Mouse (Mus musculus) heart, embryonic 11.5 days (tissue): ENCODE data around the gene Mdm2. TPM values are rescaled to one million over a fixed set of nuclear protein-coding genes. Genes with fewer than 3 reads are reported as not detected.

ENCODE experiments used
- ATAC-seq: fragments of 200-750 bp; cut with Nextera tagmentation; replicated peaks from 2 replicates; pipeline ENCODE4 v1.8.0; 2017; ENCODE audit warnings: moderate library complexity; ENCODE audit not compliant: insufficient number of reproducible peaks, low FRiP score, low TSS enrichment
- H3K27ac ChIP-seq: fragments of 300-500 bp; sonication (generic); 2 replicates; pipeline ENCODE4 v1.5.1; 2014; ENCODE audit warnings: mild to moderate bottlenecking, low read depth, low read length
- H3K27me3 ChIP-seq: fragments of 300-500 bp; sonication (generic); 2 replicates; pipeline ENCODE4 v1.6.1; 2014; ENCODE audit warnings: mild to moderate bottlenecking, low read length, mixed read lengths; ENCODE audit not compliant: control insufficient read depth, insufficient read depth
- H3K36me3 ChIP-seq: fragments of 300-500 bp; sonication (generic); 2 replicates; pipeline ENCODE4 v1.6.1; 2014; ENCODE audit warnings: mild to moderate bottlenecking, low read length, moderate library complexity, mixed read lengths; ENCODE audit not compliant: control insufficient read depth, insufficient read depth
- H3K4me1 ChIP-seq: fragments of 300-500 bp; sonication (generic); 2 replicates; pipeline ENCODE4 v1.6.1; 2014; ENCODE audit warnings: low read length; ENCODE audit not compliant: control insufficient read depth, insufficient read depth
- H3K4me2 ChIP-seq: fragments of 300-500 bp; sonication (generic); 2 replicates; pipeline ENCODE4 v1.6.1; 2014; ENCODE audit warnings: mild to moderate bottlenecking, moderate library complexity
- H3K4me3 ChIP-seq: fragments of 300-500 bp; sonication (generic); 2 replicates; pipeline ENCODE4 v1.5.1; 2014; ENCODE audit warnings: low read depth, low read length
- H3K9ac ChIP-seq: fragments of 300-500 bp; sonication (generic); 2 replicates; pipeline ENCODE4 v1.6.1; 2014; ENCODE audit warnings: mild to moderate bottlenecking, low read depth, low read length, moderate library complexity
- H3K9me3 ChIP-seq: fragments of 300-500 bp; sonication (generic); replicated peaks from 2 replicates; pipeline ENCODE4 v1.6.1; 2016; ENCODE audit warnings: low read length; ENCODE audit not compliant: control insufficient read depth
- WGBS: fragments of 180-500 bp; shearing (Covaris S2); extraction: QIAGEN DNeasy Blood & Tissue Kit; methylation state at CpG from one replicate; pipeline ENCODE4 v1.1.7; 2014; ENCODE audit not compliant: insufficient replicate concordance; 5-methylcytosine and 5-hydroxymethylcytosine counted together
- polyA plus RNA-seq: library from polyadenylated mRNA; unstranded; fragments of >200 nt; fragmentation: Nextera tagmentation; extraction: Ambion mirVana; gene quantifications from 2 replicates; pipeline ENCODE4 v1.2.1, GENCODE M21; 2014

Gene Mdm2
- polyA plus RNA-seq, 1 experiment from 2014 or later: 62.2 TPM

DNA sequence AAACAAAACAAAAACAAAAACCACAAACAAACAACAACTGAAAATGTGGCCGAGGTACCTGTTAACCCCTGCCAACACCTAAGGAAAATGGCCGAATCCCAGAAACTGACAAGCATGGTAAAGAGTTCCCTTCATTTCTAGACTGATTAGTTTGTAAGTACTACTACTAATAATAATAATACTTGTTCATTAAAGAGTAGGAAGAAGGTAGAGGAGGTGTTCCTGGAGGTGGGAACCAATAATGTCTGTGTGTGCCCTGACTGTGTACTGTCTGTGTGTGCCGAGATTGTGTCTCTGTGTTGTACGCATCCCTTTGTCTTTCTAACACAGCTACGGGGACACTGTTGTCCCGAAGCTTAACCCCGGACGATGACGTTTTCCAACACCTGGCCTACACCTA lies 39.3 kb downstream of the Mdm2 start:
- H3K4me2 ChIP-seq: no peak overlapping the region
- H3K4me1 ChIP-seq: 0 out of 2 replicates have a peak, but pooled peaks cover 1% of the 10 kb centered on the region
- no peaks in the 10 kb centered on the region for H3K27me3 ChIP-seq
- H3K27ac ChIP-seq: no peak overlapping the region
- H3K9ac ChIP-seq: no peak overlapping the region
- no peaks in the 10 kb centered on the region for H3K36me3 ChIP-seq
- 80% methylated on average over 9 of the region's 9 CpGs for WGBS
- no peaks in the 10 kb centered on the region for H3K9me3 ChIP-seq
- no peak for ATAC-seq
- H3K4me3 ChIP-seq: no peak overlapping the region

DNA sequence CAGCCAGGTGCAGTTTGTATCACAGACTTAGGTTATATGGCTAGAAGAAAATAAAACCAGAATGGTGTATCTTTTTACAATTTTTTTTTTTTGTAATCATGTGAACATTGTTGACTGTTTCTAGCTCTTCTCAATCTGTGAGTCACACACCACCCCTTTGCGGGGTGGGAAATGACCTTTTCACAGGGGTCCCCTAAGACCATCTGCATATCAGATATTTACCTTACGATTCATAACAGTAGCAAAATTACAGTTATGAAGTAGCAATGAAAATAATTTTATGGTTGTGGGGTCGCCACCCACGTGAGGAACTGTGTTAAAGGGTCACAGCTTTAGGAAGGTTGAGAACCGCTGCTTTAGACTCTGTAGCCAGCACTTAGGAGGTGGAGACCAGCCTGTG lies 39.8 kb downstream of the Mdm2 start:
- no peak for ATAC-seq
- Histone ChIP-seq H3K27ac (no peak overlapping the region), H3K4me2 (no peak overlapping the region), H3K9me3 (no peaks in the 10 kb centered on the region), H3K36me3 (no peaks in the 10 kb centered on the region), H3K9ac (no peak overlapping the region), H3K4me1 (no peaks in the 10 kb centered on the region), H3K4me3 (no peak overlapping the region), H3K27me3 (no peaks in the 10 kb centered on the region)
- 81% methylated on average over 5 of the region's 5 CpGs for WGBS

DNA sequence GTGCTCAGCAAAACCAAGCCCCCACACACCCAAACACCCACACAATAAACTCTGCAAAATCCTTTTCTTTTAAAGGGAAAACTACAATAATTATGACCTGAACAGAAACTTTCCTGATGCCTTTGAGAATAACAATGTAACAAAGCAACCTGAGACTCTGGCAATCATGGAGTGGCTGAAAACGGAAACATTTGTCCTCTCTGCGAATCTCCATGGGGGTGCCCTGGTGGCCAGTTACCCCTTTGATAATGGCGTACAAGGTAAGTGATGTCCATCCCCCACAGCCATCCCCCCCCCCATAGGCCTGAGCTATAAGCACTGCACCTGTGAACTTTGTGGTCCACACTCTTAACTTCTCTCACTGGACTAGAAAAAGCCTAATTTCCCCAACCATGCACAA lies 40.5 kb downstream of the Mdm2 start:
- H3K27ac ChIP-seq: no peak overlapping the region
- no peak overlapping the region for H3K4me2 ChIP-seq
- H3K9me3 ChIP-seq: no peaks in the 10 kb centered on the region
- H3K4me1 ChIP-seq: no peaks in the 10 kb centered on the region
- WGBS: 64% methylated on average over 3 of the region's 3 CpGs
- H3K9ac ChIP-seq: no peak overlapping the region
- H3K36me3 ChIP-seq: no peaks in the 10 kb centered on the region
- H3K27me3 ChIP-seq: no peaks in the 10 kb centered on the region
- no peak for ATAC-seq
- no peak overlapping the region for H3K4me3 ChIP-seq

DNA sequence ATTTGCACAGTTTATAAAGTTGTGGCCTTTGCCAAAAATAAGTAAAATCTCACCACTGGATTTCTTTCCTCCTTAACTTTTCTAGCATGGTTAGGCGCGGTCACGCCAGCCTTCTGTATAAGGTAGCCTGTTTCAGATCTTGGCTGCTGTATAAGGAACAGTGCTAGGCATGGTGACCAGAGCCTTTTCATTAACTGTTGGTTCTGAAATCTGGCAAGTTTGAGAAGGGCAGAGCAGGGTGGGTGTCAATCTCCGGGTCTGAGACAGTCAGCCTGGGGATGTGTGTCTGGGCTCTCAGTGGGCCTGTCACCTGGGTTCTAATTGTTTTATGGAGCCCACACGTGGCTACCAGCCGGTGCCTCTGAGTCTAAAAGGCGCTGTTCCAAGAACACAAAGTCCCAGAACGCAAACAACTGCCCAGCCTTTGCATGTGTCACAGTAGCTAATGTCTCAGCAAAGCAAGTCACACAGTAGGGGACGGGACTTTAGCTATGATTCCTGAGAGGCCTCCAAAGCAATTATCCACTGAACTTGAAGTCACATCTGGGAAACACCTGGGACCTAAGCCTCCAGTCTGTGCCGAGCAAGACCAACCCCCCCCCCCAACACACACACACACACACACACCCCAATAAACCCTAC lies 41.0 kb downstream of the Mdm2 start:
- Histone ChIP-seq H3K9me3 (no peaks in the 10 kb centered on the region), H3K27me3 (no peaks in the 10 kb centered on the region), H3K4me1 (no peaks in the 10 kb centered on the region), H3K4me2 (no peak overlapping the region), H3K4me3 (no peak overlapping the region), H3K9ac (no peak overlapping the region), H3K27ac (no peak overlapping the region), H3K36me3 (no peaks in the 10 kb centered on the region)
- WGBS: 79% methylated on average over 10 of the region's 10 CpGs
- no peak for ATAC-seq

DNA sequence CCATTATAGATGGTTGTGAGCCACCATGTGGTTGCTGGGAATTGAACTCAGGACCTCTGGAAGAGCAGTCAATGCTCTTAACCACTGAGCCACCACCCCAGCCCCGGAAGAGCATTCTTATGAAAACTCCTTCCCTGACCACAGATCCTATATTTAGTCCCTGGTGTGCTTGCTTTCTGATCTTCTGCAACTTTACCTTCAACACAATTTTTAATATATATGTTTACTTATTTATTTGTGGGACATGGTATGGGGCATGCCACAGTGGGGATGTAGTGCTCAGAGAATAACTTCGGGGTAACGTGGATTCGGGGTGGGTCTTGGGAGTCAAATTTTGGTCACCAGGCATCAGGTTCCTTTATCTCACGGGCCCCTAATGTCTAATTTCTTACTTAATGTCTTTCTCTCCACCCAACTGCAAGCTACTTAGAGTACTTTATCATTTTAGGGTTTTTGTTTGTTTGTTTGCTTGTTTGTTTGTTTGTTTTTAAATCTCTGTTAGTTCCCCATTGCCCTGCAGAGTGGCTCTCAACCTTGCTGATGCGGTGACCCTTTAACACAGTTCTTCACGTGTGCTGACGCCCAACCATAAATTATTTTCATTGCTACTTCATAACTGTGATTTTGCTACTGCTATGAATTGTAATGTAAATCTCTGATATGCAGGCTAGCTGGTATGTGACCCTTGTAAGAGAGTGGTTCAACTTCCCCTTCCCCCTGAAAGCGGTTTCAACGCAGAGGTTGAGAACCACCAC lies 41.8 kb downstream of the Mdm2 start:
- WGBS: 82% methylated on average over 10 of the region's 10 CpGs

DNA sequence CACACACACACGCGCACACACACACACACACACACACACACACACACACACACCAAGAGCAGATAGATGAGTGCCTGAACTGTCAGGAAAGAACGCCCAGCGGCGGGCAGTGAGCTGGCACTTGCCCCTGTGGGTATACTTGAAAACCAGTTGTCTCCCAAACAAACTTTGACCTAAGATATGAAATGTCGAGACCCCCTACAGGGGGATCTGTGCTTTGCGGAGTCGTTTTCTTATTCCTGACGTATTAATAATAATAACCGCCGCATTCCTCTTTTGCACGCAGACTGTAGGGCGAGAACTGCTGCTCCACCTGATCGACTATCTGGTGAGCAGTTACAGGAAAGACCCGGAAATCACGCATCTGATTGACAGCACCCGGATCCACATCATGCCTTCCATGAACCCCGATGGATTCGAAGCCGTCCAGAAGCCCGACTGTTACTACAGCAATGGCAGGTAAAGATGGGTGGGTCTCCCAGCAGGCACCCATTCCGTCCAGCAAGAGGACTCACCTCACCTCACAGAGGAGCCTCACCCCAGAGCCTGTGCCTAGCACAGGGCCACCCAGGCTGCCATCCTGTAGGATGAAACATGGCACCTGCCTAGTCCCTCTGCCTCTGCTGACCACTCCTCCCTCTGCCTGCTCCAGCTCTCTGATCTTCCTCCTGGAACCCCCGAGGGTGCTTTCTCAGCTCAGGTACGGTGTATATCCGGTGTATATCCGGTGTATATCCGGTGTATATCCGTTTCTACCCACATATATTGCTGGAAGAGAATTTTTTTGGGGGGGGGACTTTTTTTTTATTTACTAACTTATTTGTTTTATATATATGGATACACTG lies 42.7 kb downstream of the Mdm2 start:
- 89% methylated on average over 28 of the region's 28 CpGs for WGBS
- Histone ChIP-seq H3K27me3 (no peaks in the 10 kb centered on the region), H3K36me3 (no peaks in the 10 kb centered on the region), H3K27ac (no peak overlapping the region), H3K9ac (no peak overlapping the region), H3K4me3 (no peak overlapping the region), H3K9me3 (no peaks in the 10 kb centered on the region), H3K4me1 (no peaks in the 10 kb centered on the region), H3K4me2 (no peak overlapping the region)
- no peak for ATAC-seq

More for the DNA sequence above, 41.8 kb downstream of the Mdm2 start:
- Histone ChIP-seq H3K4me3 (no peak overlapping the region), H3K9me3 (no peaks in the 10 kb centered on the region), H3K27ac (no peak overlapping the region), H3K36me3 (no peaks in the 10 kb centered on the region), H3K9ac (no peak overlapping the region), H3K27me3 (no peaks in the 10 kb centered on the region), H3K4me1 (no peaks in the 10 kb centered on the region), H3K4me2 (no peak overlapping the region)
- no peak for ATAC-seq

DNA sequence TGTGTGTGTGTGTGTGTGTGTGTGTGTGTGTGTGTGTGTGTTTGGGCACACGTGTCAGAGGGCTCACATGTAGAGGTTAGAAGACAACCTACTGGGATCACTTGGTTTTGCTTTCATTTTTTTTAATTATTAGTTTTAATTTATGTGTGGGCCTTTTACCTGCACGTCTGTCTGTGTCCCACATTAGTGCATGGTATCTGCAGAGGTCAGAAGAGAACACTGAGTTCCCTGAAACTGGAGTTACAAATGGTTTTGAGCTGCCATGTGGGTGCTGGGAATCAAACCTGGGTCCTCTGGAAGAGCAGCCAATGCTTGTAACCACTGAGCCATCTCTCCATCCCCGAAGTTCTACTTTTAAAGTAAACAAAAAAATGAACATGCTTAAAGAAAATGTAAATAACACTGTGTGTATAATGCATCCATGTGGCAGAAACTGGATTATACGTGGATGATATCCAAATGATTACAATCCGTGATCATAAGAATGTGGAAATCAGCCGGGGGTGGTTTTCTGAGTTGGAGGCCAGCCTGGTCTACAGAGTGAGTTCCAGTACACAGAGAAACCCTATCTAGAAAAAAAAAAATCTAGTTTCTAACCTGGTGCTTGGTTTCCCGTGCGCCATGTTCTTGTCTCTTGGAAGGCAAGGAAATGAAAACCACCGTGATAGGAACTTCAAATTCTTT lies 43.5 kb downstream of the Mdm2 start:
- Histone ChIP-seq H3K36me3 (no peaks in the 10 kb centered on the region), H3K4me2 (no peak overlapping the region), H3K9me3 (no peaks in the 10 kb centered on the region), H3K4me1 (no peaks in the 10 kb centered on the region), H3K27me3 (no peaks in the 10 kb centered on the region), H3K9ac (no peak overlapping the region), H3K27ac (no peak overlapping the region), H3K4me3 (no peak overlapping the region)
- WGBS: 88% methylated on average over 9 of the region's 9 CpGs
- ATAC-seq: no peak

DNA sequence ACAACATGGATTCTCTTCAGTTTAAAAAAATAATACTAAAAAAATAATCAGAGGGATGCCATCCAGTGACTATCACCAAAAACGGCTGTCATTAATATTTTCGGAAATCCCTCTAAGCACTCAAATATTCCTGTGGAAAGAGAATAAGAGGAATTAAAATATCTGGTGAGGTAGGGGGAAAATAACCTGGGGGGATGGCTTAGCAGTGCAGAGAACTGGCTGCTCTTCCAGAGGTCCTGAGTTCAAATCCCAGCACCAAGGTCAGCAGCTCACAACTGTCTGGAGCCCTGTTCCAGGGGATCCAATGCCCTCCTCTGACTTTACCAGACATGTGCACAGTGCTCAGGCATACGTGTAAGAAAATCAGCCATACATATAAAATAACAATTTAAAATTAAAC lies 44.2 kb downstream of the Mdm2 start:
- no peaks in the 10 kb centered on the region for H3K36me3 ChIP-seq
- no peaks in the 10 kb centered on the region for H3K4me1 ChIP-seq
- no peak overlapping the region for H3K4me2 ChIP-seq
- no peaks in the 10 kb centered on the region for H3K9me3 ChIP-seq
- 80% methylated on average over 3 of the region's 3 CpGs for WGBS
- no peak overlapping the region for H3K4me3 ChIP-seq
- H3K27ac ChIP-seq: no peak overlapping the region
- no peak for ATAC-seq
- no peaks in the 10 kb centered on the region for H3K27me3 ChIP-seq
- H3K9ac ChIP-seq: no peak overlapping the region
